Mouse (Mus musculus) bone marrow macrophage, adult 2 months (primary cell): ENCODE measurements around the gene Irak1bp1. TPM values are rescaled to one million over a fixed set of nuclear protein-coding genes. Genes with fewer than 3 reads are reported as not detected.

ENCODE experiments used
- H3K27ac ChIP-seq: 2 replicates; pipeline ENCODE4 v1.5.1; 2012; ENCODE audit warnings: low read depth, low read length; ENCODE audit not compliant: insufficient read depth
- H3K4me1 ChIP-seq: 2 replicates; pipeline ENCODE4 v1.6.1; 2012; ENCODE audit warnings: low read length; ENCODE audit not compliant: control insufficient read depth, insufficient read depth
- H3K4me3 ChIP-seq: 2 replicates; pipeline ENCODE4 v1.5.1; 2012; ENCODE audit warnings: mild to moderate bottlenecking, low read length, moderate library complexity; ENCODE audit not compliant: insufficient read depth
- CTCF ChIP-seq: IDR thresholded peaks from 2 replicates; pipeline ENCODE4 v1.5.1; 2012; ENCODE audit warnings: low read depth, mild to moderate bottlenecking, low read length, moderate library complexity
- POLR2A ChIP-seq: IDR thresholded peaks from 2 replicates; pipeline ENCODE4 v1.6.1; 2012; ENCODE audit warnings: mild to moderate bottlenecking, low read depth, low read length, borderline replicate concordance
- polyA plus RNA-seq: library from polyadenylated mRNA; stranded (reverse); fragments of >200 nt; gene quantifications from 2 replicates; pipeline ENCODE4 v1.2.4, GENCODE M21; 2012; ENCODE audit not compliant: missing spikeins, insufficient read depth, insufficient read length

Irak1bp1 gene
- polyA plus RNA-seq, 1 experiment = 2.7 TPM

- no peak for TF ChIP-seq CTCF
- no peak for TF ChIP-seq POLR2A
- no peak overlapping the region for H3K4me3 ChIP-seq
- no peak overlapping the region for H3K27ac ChIP-seq
- peaks cover 6% of the 10 kb centered on the region for H3K4me1 ChIP-seq
Measured at GRCm38 (mm10) chr9:82835921-82836320, 6.6 kb downstream of the Irak1bp1 start.

GRCm38 (mm10) chr9:82842671-82843070 lies 13.3 kb downstream of the Irak1bp1 start:
- no peak overlapping the region for H3K4me3 ChIP-seq
- 0 out of 2 replicates have a peak, but pooled peaks cover 3% of the 10 kb centered on the region for H3K4me1 ChIP-seq
- TF ChIP-seq POLR2A (no peak), CTCF (no peak)
- no peak overlapping the region for H3K27ac ChIP-seq

- H3K27ac ChIP-seq = no peak overlapping the region
- TF ChIP-seq CTCF = no peak
- TF ChIP-seq POLR2A = no peak
- H3K4me1 ChIP-seq = no peaks in the 10 kb centered on the region
- H3K4me3 ChIP-seq = no peak overlapping the region
Measured at GRCm38 (mm10) chr9:82854040-82854439, 24.7 kb downstream of the Irak1bp1 start.

- TF ChIP-seq CTCF = no peak
- no peak for TF ChIP-seq POLR2A
- Histone ChIP-seq H3K4me1 (no peaks in the 10 kb centered on the region), H3K4me3 (no peak overlapping the region), H3K27ac (no peak overlapping the region)
Measured at GRCm38 (mm10) chr9:82854973-82855614, 25.8 kb downstream of the Irak1bp1 start.

GRCm38 (mm10) chr9:82856241-82856640 lies 26.9 kb downstream of the Irak1bp1 start:
- Histone ChIP-seq H3K27ac (no peak overlapping the region), H3K4me1 (no peaks in the 10 kb centered on the region), H3K4me3 (no peak overlapping the region)
- no peak for TF ChIP-seq CTCF
- no peak for TF ChIP-seq POLR2A

GRCm38 (mm10) chr9:82860805-82861204 lies 31.5 kb downstream of the Irak1bp1 start:
- no peak overlapping the region for H3K27ac ChIP-seq
- no peak for TF ChIP-seq CTCF
- TF ChIP-seq POLR2A = no peak
- H3K4me1 ChIP-seq = no peaks in the 10 kb centered on the region
- no peak overlapping the region for H3K4me3 ChIP-seq

- no peak for TF ChIP-seq POLR2A
- TF ChIP-seq CTCF = no peak
- Histone ChIP-seq H3K27ac (no peak overlapping the region), H3K4me1 (0 out of 2 replicates have a peak, but pooled peaks cover under 1% of the 10 kb centered on the region), H3K4me3 (no peak overlapping the region)
Measured at GRCm38 (mm10) chr9:82861316-82861715, 32.0 kb downstream of the Irak1bp1 start.

- H3K4me1 ChIP-seq = 0 out of 2 replicates have a peak, but pooled peaks cover 2% of the 10 kb centered on the region
- H3K4me3 ChIP-seq = no peak overlapping the region
- H3K27ac ChIP-seq = no peak overlapping the region
- TF ChIP-seq POLR2A (no peak), CTCF (no peak)
Measured at GRCm38 (mm10) chr9:82861775-82862430, 32.6 kb downstream of the Irak1bp1 start.

- H3K4me3 ChIP-seq = no peak overlapping the region
- TF ChIP-seq POLR2A = no peak
- no peak for TF ChIP-seq CTCF
- no peak overlapping the region for H3K27ac ChIP-seq
- H3K4me1 ChIP-seq = peaks cover 3% of the 10 kb centered on the region; the same call in 1 of the 2 replicates
Measured at GRCm38 (mm10) chr9:82866121-82866520, 36.8 kb downstream of the Irak1bp1 start.

GRCm38 (mm10) chr9:82867698-82868097 lies 38.4 kb downstream of the Irak1bp1 start:
- Histone ChIP-seq H3K27ac (no peak overlapping the region), H3K4me1 (peaks cover 8% of the 10 kb centered on the region), H3K4me3 (no peak overlapping the region)
- TF ChIP-seq POLR2A (no peak), CTCF (no peak)
